Mouse (Mus musculus) right cerebral cortex, adult 18-20 months (tissue): Measurements from ENCODE around the gene Hip1.
"Not testable (repeated sequence)": the region's sequence is repeated elsewhere in the genome, so short reads cannot be mapped to it uniquely, and the experiment has no call there.

Experiments used
- DNase-seq: peaks from one replicate; pipeline ENCODE4 v3.0.0; 2022; ENCODE audit warnings: mixed read lengths

Gene Hip1

DNA sequence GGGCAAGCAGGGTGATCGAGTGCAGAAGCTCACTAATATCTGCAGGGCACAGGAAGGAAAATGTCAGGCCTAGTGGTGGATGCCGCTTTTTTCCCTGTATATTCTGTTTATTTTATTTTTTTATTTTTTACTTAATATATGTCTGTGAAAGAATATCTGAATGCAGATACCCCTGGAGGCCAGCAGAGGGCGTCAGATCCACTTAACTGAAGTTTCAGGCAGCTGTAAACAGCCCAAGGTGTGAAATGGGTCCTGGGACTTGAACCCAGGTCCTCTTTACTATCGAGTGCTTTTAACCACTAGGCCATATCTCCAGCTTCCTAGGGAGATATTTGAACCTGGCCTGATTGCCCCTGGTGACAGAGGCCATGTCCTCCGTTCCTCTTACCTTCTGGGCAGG lies 116.1 kb downstream of the Hip1 start:
- no peak for DNase-seq

DNA sequence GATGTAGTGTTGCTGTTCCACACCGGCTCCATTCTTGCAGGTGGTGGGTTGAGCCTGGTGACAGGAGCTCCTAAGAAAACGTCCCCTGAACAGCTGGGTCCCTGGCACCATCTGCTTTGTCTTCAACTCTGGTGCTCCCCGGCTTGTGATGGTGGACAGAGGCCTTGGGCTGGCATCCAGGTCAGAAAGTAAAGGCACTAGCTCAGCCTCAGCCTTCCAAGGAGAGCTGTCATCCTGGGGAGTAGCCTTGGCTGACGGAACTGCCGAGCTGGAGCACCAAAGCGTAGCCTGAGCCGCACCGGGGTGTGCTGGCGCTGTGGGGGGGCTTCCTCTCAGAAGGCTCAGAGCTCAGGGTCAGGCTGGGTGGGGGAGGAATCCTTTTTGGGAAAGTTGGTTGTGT lies 134.7 kb downstream of the Hip1 start:
- DNase-seq: no peak

GRCm38 (mm10) chr5:135408114-135408513 lies 136.8 kb downstream of the Hip1 start:
- no peak for DNase-seq

DNA sequence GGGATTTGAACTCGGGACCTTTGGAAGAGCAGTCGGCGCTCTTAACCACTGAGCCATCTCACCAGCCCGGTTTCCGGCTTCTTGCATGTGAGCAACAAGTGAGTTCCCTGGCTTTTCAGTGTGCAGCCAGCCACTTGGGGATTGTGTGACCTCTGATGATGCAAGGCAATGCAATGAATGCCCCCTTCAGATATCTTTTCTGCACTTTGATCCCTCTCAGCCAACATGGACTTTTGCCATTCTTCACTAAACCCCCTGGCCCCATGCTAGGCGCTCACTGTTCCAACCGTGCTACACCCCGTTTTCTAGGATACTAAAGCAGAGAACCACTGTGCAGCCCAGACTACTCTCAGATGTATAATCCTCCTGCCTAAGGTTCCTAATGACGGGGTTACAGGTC lies 139.5 kb downstream of the Hip1 start:
- no peak for DNase-seq

GRCm38 (mm10) chr5:135404623-135405022 lies 140.3 kb downstream of the Hip1 start:
- peak; percentile 83 for DNase-seq

GRCm38 (mm10) chr5:135400244-135400643 lies 144.7 kb downstream of the Hip1 start:
- peak; percentile 74 for DNase-seq

DNA sequence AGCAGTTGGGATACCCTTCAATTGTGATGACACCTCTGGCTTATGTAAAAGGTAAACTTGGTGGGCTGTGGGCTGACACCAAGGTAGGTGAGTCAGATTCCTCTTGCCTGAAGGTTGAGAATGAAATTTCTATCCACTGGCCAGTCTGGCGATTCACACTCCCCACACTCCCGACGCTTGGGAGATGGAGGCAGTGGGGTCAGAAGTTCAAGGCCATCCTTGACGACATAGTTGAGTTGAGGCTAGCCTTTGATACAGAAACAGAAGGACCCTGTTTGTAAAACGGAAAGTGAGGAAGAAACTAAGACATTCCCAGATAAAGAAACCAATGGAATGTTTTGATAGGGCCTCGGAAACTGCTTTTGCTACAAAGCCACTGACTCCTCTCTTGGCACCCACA lies 145.5 kb downstream of the Hip1 start:
- no peak for DNase-seq

GRCm38 (mm10) chr5:135395826-135396225 lies 149.1 kb downstream of the Hip1 start:
- DNase-seq: peak; percentile 45

- peak; percentile 84 for DNase-seq
Observed at GRCm38 (mm10) chr5:135394004-135394823, 150.7 kb downstream of the Hip1 start, which contains the start of gene Pom121. Gene Pom121, minus strand, starts transcription at chr5:135394546.

DNA sequence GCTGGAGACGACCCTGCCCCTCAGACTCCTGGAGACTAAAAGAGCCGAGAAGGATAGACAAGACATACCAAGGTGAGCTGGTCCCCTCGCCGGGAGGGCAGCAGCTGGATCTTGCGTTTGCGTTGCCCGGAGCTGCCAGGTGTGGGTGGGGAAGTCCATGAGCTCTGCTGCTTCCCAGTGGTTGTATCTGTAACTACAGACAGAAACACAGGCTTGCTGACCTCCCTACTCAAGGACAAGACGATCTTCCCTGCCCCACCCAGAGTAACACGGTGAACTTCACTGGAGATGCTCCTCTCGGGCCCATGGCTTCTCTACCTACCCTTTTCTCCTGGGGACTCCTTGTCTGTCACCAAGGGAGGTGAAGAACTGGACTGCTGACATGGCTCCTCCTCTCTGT lies 161.1 kb downstream of the Hip1 start:
- DNase-seq: no peak

DNA sequence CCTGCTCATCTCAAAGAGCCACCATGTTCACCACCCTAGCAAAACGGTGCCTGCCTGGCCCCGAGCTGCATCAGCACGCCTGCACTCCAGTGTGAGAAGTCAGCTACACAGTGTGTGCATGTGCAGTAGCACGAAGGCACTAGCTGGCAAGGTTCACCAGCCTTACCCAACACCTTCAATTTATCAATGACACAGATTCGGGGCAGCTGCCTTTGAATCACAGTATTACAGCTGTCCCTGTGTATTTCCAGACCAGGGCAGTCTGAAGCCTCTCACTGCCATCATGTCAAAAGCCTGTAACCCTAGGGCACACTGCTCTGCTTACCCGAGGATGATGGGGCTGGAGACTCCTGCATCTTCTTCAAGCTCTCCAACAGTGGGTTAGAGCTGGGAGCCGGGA lies 162.2 kb downstream of the Hip1 start:
- DNase-seq: no peak

DNA sequence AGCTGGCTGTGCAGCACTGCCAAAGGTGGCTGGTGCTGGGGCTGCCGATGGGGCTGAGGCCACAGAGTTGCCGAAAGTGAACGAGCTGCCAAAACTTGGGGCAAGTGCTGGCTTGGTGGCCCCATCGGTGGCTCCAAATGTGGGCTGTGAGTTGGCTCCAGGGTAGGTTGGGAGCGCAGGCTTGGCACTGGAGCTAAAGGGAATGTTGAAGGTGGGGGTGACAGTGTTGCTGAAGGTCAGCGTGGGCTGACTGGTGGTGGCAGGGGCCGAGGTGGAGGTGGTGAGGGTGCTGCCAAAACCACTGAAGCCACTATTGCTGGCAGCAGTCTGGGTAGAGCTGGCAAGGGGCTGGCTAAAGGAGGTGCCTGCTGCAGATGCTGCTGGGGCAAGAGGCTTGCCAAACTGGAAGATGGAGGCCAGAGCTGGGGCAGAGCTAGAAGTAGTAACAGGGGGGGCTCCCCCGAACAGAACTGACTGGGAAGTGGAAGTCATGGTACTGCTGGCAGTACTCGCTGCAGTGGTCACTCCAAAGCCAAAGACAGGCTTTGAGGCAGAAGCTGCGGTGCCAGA lies 163.5 kb downstream of the Hip1 start:
- no peak for DNase-seq

DNA sequence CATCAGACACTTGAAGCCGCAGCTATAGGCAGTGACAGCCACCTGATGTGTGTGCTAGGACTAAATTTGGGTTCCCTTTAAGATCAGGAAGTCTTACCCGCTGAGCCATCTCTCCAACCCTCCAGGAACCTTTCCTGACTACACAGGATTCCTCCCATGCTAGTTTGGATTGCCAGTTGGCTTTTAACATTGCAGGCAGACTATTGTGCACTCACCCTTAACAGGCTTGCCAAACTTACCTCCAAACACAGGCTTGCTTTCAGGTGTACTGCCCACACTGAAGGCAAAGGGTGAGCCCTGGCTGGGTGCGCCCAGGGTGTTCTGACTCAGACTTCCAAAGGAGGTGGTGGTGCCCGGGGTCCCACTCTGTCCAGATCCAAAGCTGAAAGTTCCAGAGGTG lies 164.2 kb downstream of the Hip1 start:
- no peak for DNase-seq

DNA sequence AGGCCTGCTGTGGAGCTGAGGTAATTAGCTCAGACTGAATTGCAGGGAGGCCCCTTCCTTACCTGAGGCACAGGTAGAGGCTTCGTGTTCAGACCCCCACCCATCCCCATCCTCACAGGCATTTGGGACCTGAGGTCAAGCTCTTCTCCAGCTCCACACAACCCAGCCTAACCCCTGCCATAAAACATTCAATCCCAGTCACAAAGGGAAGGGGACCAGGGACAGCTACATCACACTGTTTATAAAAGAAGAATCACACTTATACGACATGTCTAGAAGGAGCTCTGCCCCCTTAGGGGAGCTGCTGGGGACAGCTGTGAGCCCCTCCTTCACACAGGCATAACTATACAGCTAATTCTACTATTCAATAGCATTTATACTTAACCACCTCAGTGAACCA lies 168.6 kb downstream of the Hip1 start:
- DNase-seq: no peak

GRCm38 (mm10) chr5:135375167-135375566 lies 169.8 kb downstream of the Hip1 start:
- DNase-seq: no peak

DNA sequence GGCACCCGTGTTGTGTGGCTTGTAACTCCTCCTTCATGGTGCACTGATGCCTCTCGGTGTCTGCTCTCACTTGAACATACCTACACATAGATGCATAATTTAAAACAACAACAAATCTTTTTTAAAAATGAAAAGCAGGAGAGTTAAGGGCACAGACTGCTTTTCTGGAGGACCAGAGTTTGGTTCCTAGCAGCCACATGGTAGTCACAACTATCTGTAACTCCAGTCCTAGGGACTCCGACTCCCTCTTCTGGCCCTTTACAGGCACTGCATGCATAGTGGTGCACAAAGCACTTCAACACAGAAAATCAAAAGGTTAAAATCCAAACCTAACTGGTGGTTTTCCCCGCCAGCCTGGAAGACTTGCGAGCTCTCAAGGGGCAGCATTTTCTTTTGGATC lies 171.3 kb downstream of the Hip1 start:
- DNase-seq: no peak

- DNase-seq: no peak
Observed at GRCm38 (mm10) chr5:135371195-135371594, 173.7 kb downstream of the Hip1 start.

DNA sequence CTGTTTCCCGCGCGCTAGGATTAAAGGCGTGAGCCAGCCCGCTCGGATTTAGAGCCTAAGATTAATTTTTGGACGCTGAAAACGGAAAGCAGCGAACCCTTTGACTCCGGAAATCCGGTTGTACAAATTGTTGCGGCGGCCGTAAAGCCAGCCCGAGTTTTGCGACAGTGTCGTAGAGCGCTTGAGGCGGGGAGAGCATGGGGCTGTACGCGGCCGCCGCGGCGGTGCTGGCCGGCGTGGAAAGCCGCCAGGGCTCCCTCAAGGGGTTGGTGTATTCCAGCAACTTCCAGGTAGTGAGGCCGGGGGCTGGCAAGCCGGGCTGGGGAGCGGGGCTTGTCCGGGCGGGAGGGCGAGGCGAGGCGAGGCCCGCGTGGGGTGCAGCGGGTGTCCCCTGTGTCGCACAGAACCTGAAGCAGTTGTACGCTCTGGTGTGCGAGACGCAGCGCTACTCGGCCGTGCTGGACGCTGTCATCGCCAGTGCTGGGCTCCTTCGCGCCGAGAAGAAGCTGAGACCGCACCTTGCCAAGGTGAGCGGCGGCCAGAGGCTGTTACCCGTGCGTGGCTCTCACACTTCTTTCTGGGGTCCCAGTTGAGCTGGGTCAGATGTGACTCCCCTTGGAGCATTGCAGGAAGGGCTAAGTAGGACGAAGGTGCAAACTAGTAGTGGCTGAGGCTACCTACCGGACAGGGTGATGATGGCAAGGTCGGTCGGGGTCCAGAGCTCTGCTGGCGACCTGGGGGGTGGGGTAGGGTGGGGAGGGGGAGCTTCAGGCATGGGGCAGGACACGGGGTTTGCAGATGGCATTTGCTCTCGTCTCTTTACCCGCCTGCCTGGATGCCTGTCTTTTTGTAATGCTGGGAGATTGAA lies 174.9 kb downstream of the Hip1 start, which contains the start of gene Nsun5:
Gene Nsun5, plus strand, starts transcription at position 167 of the 868 bp plus-strand sequence.
- DNase-seq: peak; percentile 93

DNA sequence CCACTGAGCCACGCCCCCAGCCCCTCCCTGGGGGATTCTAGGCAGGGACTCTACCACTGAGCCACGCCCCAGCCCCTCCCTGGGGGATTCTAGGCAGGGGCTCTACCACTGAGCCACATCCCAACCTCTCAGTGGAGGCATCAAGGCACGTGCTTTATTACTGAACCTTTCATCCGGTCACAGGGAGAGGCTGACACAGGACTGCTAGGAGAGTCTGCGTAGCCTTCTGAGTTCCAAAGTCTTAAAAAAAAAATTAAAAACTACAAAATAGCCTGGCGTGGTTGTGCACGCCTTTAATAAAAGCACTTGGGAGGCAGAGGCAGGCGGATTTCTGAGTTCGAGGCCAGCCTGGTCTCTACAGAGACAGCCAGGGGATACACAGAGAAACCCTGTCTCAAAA lies 175.7 kb downstream of the Hip1 start:
- not testable (repeated sequence) for DNase-seq

DNA sequence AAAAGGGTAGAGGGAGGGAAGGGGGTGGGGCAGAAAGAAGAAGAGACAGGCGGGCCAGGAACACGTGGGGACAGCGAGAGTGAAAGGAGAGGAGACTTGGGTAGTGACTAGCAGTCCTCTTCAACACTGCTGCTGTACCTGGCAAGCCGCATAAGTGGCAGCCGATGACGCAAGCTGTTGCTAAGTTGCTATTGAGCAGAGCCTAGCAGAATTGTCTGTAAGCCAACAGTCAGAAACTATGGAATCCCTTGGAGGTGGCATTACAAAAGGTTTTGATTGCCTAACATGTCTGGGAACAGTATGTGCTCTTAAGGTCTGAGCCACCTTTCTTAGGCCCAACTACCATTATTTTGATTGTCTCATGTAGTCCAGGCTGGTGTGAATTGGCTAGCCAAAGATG lies 176.6 kb downstream of the Hip1 start:
- no peak for DNase-seq

GRCm38 (mm10) chr5:135367841-135368240 lies 177.1 kb downstream of the Hip1 start:
- no peak for DNase-seq

- no peak for DNase-seq
Observed at GRCm38 (mm10) chr5:135363540-135363939, 181.4 kb downstream of the Hip1 start.

DNA sequence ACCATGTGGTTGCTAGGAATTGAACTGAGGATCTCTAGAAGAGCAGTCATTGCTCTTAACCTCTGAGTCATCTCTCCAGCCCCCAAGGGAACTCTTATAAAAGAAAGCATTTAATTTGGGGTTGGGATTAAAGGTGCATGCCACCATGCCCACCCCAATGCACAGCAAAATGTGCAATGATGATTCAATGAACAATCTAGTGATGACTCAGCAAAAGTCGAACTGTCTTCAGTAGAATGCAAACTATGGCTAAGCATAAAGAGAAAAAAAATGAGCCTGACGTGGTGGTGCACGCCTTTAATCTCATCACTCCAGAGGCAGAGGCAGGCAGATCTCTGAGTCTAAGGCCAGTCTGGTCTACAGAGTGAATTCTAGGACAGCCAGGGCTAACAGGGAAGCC lies 182.3 kb downstream of the Hip1 start:
- no peak for DNase-seq

DNA sequence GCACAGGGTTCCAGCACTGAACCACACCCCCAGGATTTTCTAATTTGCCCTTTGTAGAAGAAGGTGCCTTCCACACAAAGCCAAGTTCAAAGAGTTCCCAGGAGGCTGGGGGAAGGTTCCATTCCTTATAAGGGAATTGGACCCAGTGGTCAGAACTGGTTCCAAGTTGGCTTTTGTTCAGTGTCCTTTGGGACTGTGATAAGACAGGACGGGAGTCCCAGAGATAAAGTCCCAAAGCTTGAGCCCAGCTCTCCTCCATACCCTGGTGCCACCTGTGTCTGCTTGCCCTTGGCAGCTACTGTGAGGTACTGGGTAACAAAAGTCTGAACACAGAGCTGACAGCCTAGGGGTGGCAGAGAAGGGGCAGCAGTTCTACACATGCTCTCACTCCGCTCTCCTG lies 185.1 kb downstream of the Hip1 start:
- no peak for DNase-seq
